Mouse (Mus musculus) spleen, postnatal 10 days (tissue): Measurements from ENCODE around the gene Cd209f.
"Not testable (repeated sequence)": the region's sequence is repeated elsewhere in the genome, so short reads cannot be mapped to it uniquely, and the experiment has no call there.

Source experiments
- DNase-seq, 2 experiments: peaks; one replicate each; pipeline ENCODE4 v3.0.0; 2021 to 2022; ENCODE audit warnings: low spot score in 2 of 2

The Cd209f gene

DNA sequence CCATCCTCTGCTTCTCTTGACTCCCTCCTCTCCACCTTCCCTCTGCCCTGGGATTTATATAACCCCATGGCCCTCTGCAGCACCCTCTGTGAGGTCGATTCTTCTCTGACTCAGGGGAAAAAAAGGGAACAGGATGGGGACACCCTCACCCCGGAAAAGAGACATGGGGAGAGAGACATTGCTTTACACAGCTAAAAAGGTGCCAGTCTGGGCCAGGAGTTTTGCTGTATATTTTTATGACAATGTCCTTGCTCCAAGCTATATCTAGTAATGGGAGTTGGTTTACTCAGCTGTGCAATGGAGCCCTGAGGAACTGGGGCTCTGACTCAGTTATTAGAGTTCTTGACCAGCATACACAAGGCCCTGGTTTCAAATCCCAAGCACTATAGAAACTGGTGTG lies at the start of gene Cd209f:
TSS of gene Cd209f (minus strand) at position 101 of the 400 bp plus-strand sequence.
- DNase-seq, result not testable (repeated sequence)

DNA sequence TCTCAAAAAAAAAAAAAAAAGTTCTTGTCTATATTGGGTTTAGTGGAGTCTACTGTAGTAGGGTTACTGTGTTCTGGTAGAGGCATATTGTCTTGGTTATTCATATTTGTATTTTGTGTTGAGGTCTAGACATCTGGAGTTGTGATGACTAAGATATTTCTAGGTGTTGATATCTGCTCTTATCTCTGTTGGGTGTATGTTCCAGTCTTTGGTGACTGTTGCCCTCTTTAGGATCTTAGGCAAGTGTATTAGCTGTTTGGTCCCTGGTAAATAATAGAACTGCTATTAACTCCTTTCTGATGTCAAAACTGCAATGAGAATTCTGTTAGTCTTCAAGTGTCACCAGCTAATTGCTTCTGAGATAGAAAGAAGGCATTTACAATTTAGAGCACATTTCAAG lies 49.2 kb upstream of the Cd209f start:
- DNase-seq, result no peak

DNA sequence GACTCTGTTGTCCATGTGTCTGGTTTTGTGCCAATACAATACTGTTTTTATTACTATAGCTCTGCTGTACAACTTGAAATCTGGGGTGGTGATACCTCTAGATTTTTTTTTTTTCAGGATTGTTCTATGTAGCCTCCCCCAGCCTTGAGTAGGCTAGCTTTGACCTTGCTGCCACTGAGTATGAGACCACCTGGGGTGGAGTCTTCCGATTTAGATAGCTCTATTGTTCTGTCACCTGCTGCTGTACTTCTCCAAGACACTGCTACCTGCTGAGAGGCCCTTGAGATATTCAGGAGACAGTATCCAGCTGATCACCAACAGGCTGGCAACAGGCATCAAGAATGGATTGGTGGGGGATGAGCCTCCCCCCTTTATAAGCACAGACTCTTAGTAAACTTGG lies 41.6 kb upstream of the Cd209f start:
- DNase-seq, result no peak

DNA sequence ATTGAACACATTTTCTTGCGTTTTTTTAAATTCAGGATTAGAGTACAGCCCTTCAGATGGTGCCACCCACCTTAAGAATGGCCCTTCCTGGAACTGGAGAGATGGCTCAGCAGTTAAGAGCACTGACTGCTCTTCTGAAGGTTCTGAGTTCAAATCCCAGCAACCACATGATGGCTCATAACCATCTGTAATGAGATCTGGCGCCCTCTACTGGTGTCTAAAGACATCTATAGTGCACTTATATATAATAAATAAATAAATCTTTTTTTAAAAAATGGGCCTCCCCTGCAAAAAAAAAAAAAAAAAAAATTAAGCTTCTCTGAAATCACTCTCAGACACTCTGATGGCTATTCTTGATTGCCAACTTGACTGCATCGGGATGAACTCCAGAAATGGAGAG lies 36.1 kb upstream of the Cd209f start:
- peak in 1 of 2 experiments; percentile 20 for DNase-seq

DNA sequence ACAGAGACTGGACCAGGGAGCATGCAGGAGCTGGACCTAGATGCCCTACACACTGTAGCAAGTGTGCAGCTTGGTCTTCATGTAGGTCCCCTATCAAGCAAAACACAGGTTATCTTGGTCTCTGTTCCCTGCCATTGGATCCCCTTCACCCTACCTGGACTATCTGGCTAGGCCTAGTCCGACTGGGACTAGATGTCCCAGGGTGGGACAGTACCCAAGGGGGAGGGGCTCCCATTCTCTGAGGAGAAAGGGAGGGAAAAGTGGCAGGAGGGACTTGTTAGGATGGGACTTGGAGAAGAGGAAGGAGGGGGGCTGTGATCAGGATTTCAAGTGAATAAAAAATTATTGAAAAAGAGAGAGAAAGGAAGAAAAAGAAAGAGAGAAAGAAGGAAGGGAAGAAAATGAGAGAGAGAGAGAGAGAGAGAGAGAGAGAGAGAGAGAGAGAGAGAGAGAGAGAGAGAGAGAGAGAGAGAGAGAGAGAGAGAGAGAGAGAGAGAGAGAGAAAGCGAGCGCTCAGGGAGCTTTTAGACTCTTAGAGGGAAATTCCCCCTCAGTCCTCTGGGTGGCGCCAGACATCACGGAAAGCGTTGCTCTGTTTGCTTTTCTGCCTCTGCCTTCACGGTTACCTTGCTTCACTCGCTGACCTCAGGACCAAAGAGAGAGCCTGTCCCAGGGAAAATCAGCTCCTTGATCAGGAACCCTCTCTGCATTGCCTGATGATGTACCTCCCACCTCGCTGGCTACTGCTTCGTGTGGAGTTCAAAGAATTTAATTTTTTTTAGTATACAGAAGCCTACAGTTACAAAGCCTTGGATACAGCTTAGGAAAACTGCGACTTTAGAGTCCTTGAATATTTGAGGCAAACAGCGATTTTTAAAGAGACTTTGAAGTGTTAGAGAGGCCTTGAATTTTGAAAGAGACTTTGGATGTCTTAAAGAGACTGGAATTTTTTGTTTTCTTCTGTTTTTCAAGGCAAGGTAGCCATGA lies 34.3 kb upstream of the Cd209f start:
- peak; percentile 53 to 83 for DNase-seq

DNA sequence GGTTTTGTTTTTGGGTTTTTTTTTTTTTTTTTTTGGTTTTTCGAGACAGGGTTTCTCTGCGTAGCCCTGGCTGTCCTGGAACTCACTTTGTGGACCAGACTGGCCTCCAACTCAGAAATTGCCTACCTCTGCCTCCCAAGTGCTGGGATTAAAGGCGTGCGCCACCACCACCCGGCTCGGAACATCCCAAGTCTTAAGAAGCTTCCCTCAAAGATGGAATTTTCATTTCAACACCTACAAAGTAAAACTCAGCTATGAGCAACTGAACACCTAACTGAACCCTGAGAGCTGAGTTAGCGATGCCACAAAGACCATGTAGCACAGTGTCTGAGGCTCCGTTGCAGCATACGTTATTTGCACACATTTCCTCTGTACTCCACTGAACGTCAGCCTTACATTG lies 28.2 kb upstream of the Cd209f start, which contains the start of gene Cd209g:
TSS of gene Cd209g (plus strand) at position 301 of the 400 bp plus-strand sequence.
- no peak for DNase-seq

DNA sequence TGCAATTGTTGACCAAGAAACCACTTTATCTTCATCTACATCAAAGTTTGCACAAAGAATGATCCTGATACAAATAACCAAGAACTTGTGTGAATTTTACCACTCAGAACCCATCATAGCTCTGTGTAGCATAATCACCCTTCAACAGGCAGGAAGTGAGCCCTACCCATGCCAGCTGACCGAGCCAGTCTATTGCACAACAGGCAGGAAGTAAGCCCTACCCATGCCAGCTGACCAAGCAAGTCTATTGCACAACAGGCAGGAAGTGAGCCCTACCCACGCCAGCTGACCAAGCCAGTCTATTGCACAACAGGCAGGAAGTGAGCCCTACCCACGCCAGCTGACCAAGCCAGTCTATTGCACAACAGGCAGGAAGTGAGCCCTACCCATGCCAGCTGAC lies 17.1 kb downstream of the Cd209f start:
- not testable (repeated sequence) for DNase-seq

DNA sequence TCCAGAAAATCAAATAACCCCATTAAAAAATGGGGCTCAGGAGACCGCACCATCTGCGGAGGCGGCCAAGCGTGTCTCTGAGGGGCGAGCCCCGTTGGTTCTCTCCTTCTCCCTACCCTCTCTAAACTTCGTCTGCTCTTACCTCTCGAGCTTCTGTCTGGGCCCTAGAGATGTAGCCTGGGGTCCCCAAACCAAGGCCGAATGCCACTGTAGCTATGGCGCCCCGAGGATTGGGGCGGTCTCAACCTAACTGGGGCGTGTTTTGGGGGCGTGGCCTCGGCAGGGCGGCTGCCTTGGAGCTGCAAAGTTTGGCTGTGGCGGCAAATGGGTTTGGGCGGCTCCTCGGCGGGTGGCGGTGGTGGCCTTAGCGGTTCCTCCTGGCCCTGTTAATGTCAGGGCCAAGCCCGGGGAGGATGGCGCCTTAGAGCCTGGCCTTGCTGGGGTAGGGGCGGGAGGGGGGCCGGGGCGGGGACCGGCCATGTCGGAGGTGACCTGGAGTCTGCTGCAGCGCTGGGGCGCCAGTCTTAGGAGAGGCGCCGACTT lies 18.4 kb downstream of the Cd209f start:
- peak; percentile 22 to 35 for DNase-seq
